17 mouse cellular contexts compared by ENCODE assay signal in genomic region chr4:134865340-134865739, GRCm38 (mm10). TPM values are rescaled to one million over a fixed set of nuclear protein-coding genes. Genes with fewer than 3 reads are reported as not detected.
A peak's percentile ranks its signal among the peaks of the same experiment; 100 is the strongest.
DNase-seq lines count a peak whose midpoint lies in the region; ATAC-seq lines count a peak whose summit lies in the region.
"Had no signal": no experiment of that assay in that cellular context is flagged by ENCODE, and none has a peak within 500 bp of the region (broad histone marks: within the 10 kb centered on the region; RNA-seq: fewer than 3 reads in every experiment).

No protein-coding gene starts in this region.

- H3K36me3 ChIP-seq in midbrain, embryonic 11.5 days (ENCODE audit: control insufficient read depth, insufficient read depth, low read length): no peaks in the 10 kb centered on the region
- H3K36me3 ChIP-seq in midbrain, embryonic 14.5 days (ENCODE audit: control insufficient read depth, insufficient read depth, low read length): no peaks in the 10 kb centered on the region
- peaks cover 73% of the 10 kb centered on the region for H3K36me3 ChIP-seq in erythroblast, embryonic 14.5 days (ENCODE audit: control insufficient read depth)
- H3K36me3 ChIP-seq in liver, embryonic 16.5 days (ENCODE audit: control insufficient read depth, insufficient read depth): peaks cover 7% of the 10 kb centered on the region
- H3K36me3 ChIP-seq: hindbrain, embryonic 13.5 days; midbrain, embryonic 12.5 days had no signal

- no peak for ATAC-seq in midbrain, embryonic 11.5 days (ENCODE audit: low FRiP score)
- no peak for ATAC-seq in midbrain, embryonic 14.5 days (ENCODE audit: low FRiP score, low TSS enrichment)
- ATAC-seq in liver, embryonic 16.5 days (ENCODE audit: low read depth): peak; percentile 74
- ATAC-seq in monocyte, adult 5-6 weeks (replicated peaks; ENCODE audit: insufficient number of reproducible peaks, low FRiP score, low TSS enrichment, poor library complexity, severe bottlenecking): no peak

- DNase-seq in midbrain, embryonic 11.5 days (ENCODE audit: low spot score, missing footprints): peak; percentile 26
- DNase-seq in midbrain, embryonic 14.5 days: no peak
- no peak for DNase-seq in cerebellum, postnatal 10 days
- no peak for DNase-seq in T-cell, adult 2 months (ENCODE audit: low spot score)
- DNase-seq: adrenal gland, adult 8-10 months; cerebellum, adult 11 months; heart, adult 18-20 months; lung, adult 2 months; thymus, postnatal 36 days had no signal

- 80% methylated on average over 6 of the region's 6 CpGs for WGBS in midbrain, embryonic 11.5 days
- 81% methylated on average over 6 of the region's 6 CpGs for WGBS in midbrain, embryonic 14.5 days
- 19% methylated on average over 6 of the region's 6 CpGs for WGBS in liver, embryonic 16.5 days (ENCODE audit: insufficient replicate concordance)

- no peak overlapping the region for H3K9ac ChIP-seq in midbrain, embryonic 11.5 days (ENCODE audit: low read length)
- no peak overlapping the region for H3K9ac ChIP-seq in midbrain, embryonic 14.5 days (replicated peaks; ENCODE audit: low read length)
- H3K9ac ChIP-seq in liver, embryonic 16.5 days (ENCODE audit: low read depth, low read length): peak overlapping the region; percentile 91
- H3K9ac ChIP-seq: hindbrain, embryonic 13.5 days; midbrain, embryonic 12.5 days had no signal

- H3K27ac ChIP-seq in midbrain, embryonic 11.5 days (ENCODE audit: low read depth, low read length): no peak overlapping the region
- H3K27ac ChIP-seq in midbrain, embryonic 14.5 days (replicated peaks; ENCODE audit: low read depth, low read length): no peak overlapping the region
- peak overlapping the region; percentile 96 for H3K27ac ChIP-seq in liver, embryonic 16.5 days (ENCODE audit: low read length)
- H3K27ac ChIP-seq: hindbrain, embryonic 13.5 days; layer of hippocampus, adult 2 months; midbrain, embryonic 12.5 days had no signal

- no peak overlapping the region for H3K4me3 ChIP-seq in midbrain, embryonic 11.5 days (ENCODE audit: low read depth, low read length)
- H3K4me3 ChIP-seq in midbrain, embryonic 14.5 days (replicated peaks; ENCODE audit: low read depth, low read length): no peak overlapping the region
- H3K4me3 ChIP-seq in erythroblast, embryonic 14.5 days (replicated peaks): peak overlapping the region; percentile 79
- H3K4me3 ChIP-seq in liver, embryonic 16.5 days (ENCODE audit: low read depth, low read length): peak overlapping the region; percentile 77
- H3K4me3 ChIP-seq: hindbrain, embryonic 13.5 days; layer of hippocampus, adult 2 months; midbrain, embryonic 12.5 days had no signal

- H3K9me3 ChIP-seq in midbrain, embryonic 11.5 days (ENCODE audit: control insufficient read depth, low read length): no peaks in the 10 kb centered on the region
- no peaks in the 10 kb centered on the region for H3K9me3 ChIP-seq in midbrain, embryonic 14.5 days (ENCODE audit: control insufficient read depth, low read length)
- H3K9me3 ChIP-seq in erythroblast, embryonic 14.5 days (ENCODE audit: control insufficient read depth, low read length): no peaks in the 10 kb centered on the region
- no peaks in the 10 kb centered on the region for H3K9me3 ChIP-seq in liver, embryonic 16.5 days (replicated peaks; ENCODE audit: control insufficient read depth, low read length)
- H3K9me3 ChIP-seq: hindbrain, embryonic 13.5 days; midbrain, embryonic 12.5 days had no signal

- no peaks in the 10 kb centered on the region for H3K4me1 ChIP-seq in midbrain, embryonic 11.5 days (ENCODE audit: control insufficient read depth, insufficient read depth, low read length)
- H3K4me1 ChIP-seq in midbrain, embryonic 14.5 days (ENCODE audit: control insufficient read depth, insufficient read depth, low read length): no peaks in the 10 kb centered on the region
- H3K4me1 ChIP-seq in erythroblast, embryonic 14.5 days (ENCODE audit: control insufficient read depth): peaks cover 74% of the 10 kb centered on the region
- H3K4me1 ChIP-seq in liver, embryonic 16.5 days (ENCODE audit: control insufficient read depth, low read depth, low read length): peaks cover 26% of the 10 kb centered on the region
- H3K4me1 ChIP-seq: midbrain, embryonic 12.5 days had no signal

- no peak overlapping the region for H3K4me2 ChIP-seq in midbrain, embryonic 11.5 days
- H3K4me2 ChIP-seq in midbrain, embryonic 14.5 days (ENCODE audit: low read length): no peak overlapping the region
- H3K4me2 ChIP-seq in liver, embryonic 16.5 days (ENCODE audit: low read depth, low read length): peak overlapping the region; percentile 62
- H3K4me2 ChIP-seq: hindbrain, embryonic 13.5 days; midbrain, embryonic 12.5 days had no signal

- H3K27me3 ChIP-seq in midbrain, embryonic 11.5 days (ENCODE audit: control insufficient read depth, insufficient read depth, low read length): peaks cover 11% of the 10 kb centered on the region
- peaks cover 13% of the 10 kb centered on the region; the same call in 1 of the 2 replicates for H3K27me3 ChIP-seq in midbrain, embryonic 14.5 days (ENCODE audit: control insufficient read depth, insufficient read depth, low read length)
- no peaks in the 10 kb centered on the region; the same call in 1 of the 2 replicates for H3K27me3 ChIP-seq in erythroblast, embryonic 14.5 days (ENCODE audit: control insufficient read depth)
- H3K27me3 ChIP-seq in liver, embryonic 16.5 days (ENCODE audit: control insufficient read depth, insufficient read depth, low read depth, low read length): no peaks in the 10 kb centered on the region

RNA-seq across cellular contexts. Expression of gene Rhd, which starts 1.0 kb away (rescaled TPM):
- 19.2 and 21.3 TPM in 2 replicates for polyA plus RNA-seq in midbrain, embryonic 11.5 days (2014; fragmentation: Nextera tagmentation; extraction: Ambion mirVana)
- polyA plus RNA-seq in midbrain, embryonic 14.5 days (2014; fragmentation: Nextera tagmentation; extraction: Ambion mirVana): 0.54 and 0.61 TPM in 2 replicates
- 54.9 and 73.6 TPM in 2 replicates for polyA plus RNA-seq in erythroblast, embryonic 14.5 days (2012)
- polyA plus RNA-seq in liver, embryonic 16.5 days (2015; fragmentation: Nextera tagmentation; extraction: Ambion mirVana): 522 and 550 TPM in 2 replicates
- total RNA-seq in monocyte, adult 5-6 weeks (2017): not detected in 3 replicates
- total RNA-seq: layer of hippocampus, adult 2 months; left cerebral cortex, postnatal 10 days had no signal
- polyA plus RNA-seq: small intestine, adult 2 months had no signal

RNA-seq across cellular contexts. Expression of gene Maco1, which starts 12.2 kb away (rescaled TPM):
- 45.6 and 51.7 TPM in 2 replicates for polyA plus RNA-seq in midbrain, embryonic 11.5 days (2014; fragmentation: Nextera tagmentation; extraction: Ambion mirVana)
- 100 and 102 TPM in 2 replicates for polyA plus RNA-seq in midbrain, embryonic 14.5 days (2014; fragmentation: Nextera tagmentation; extraction: Ambion mirVana)
- polyA plus RNA-seq in erythroblast, embryonic 14.5 days (2012): 1.4 and 1.5 TPM in 2 replicates
- polyA plus RNA-seq in liver, embryonic 16.5 days (2015; fragmentation: Nextera tagmentation; extraction: Ambion mirVana): 16.0 and 16.8 TPM in 2 replicates
- total RNA-seq in monocyte, adult 5-6 weeks (2017): 36.1 to 41.4 TPM (median 38.3 TPM) in 3 replicates

RNA-seq across cellular contexts. Expression of gene Tmem50a, which starts 49.5 kb away (rescaled TPM):
- 156 TPM in 2 replicates for polyA plus RNA-seq in midbrain, embryonic 11.5 days (2014; fragmentation: Nextera tagmentation; extraction: Ambion mirVana)
- polyA plus RNA-seq in midbrain, embryonic 14.5 days (2014; fragmentation: Nextera tagmentation; extraction: Ambion mirVana): 196 and 210 TPM in 2 replicates
- 1.0 and 1.2 TPM in 2 replicates for polyA plus RNA-seq in erythroblast, embryonic 14.5 days (2012)
- 79.1 and 82.5 TPM in 2 replicates for polyA plus RNA-seq in liver, embryonic 16.5 days (2015; fragmentation: Nextera tagmentation; extraction: Ambion mirVana)
- total RNA-seq in monocyte, adult 5-6 weeks (2017): 424 to 614 TPM (median 508 TPM) in 3 replicates

RNA-seq across cellular contexts. Expression of gene Rsrp1, which starts 58.1 kb away (rescaled TPM):
- 352 and 403 TPM in 2 replicates for polyA plus RNA-seq in midbrain, embryonic 11.5 days (2014; fragmentation: Nextera tagmentation; extraction: Ambion mirVana)
- 526 and 563 TPM in 2 replicates for polyA plus RNA-seq in midbrain, embryonic 14.5 days (2014; fragmentation: Nextera tagmentation; extraction: Ambion mirVana)
- polyA plus RNA-seq in erythroblast, embryonic 14.5 days (2012): 62.6 and 71.3 TPM in 2 replicates
- polyA plus RNA-seq in liver, embryonic 16.5 days (2015; fragmentation: Nextera tagmentation; extraction: Ambion mirVana): 315 and 330 TPM in 2 replicates
- total RNA-seq in monocyte, adult 5-6 weeks (2017): 359 to 640 TPM (median 511 TPM) in 3 replicates

Comparison
In these comparisons a context has a peak if more than half of its experiments do, and no peak if none do; other contexts are left out.
1. RNA of gene Rhd, which starts 1.0 kb away (polyA plus RNA-seq): 522 to 550 TPM in liver, embryonic 16.5 days, 54.9 to 73.6 TPM in erythroblast, embryonic 14.5 days and 19.2 to 21.3 TPM in midbrain, embryonic 11.5 days; 0.54 to 0.61 TPM in midbrain, embryonic 14.5 days; every median in the first group is over 10 times any median in the second.
2. H3K4me3 ChIP-seq: peak in erythroblast, embryonic 14.5 days (single experiment) and liver, embryonic 16.5 days (single experiment); none in midbrain, embryonic 11.5 days (single experiment) and midbrain, embryonic 14.5 days (single experiment).
3. RNA of gene Tmem50a, which starts 49.5 kb away (polyA plus RNA-seq): 196 to 210 TPM in midbrain, embryonic 14.5 days, 156 TPM in midbrain, embryonic 11.5 days and 79.1 to 82.5 TPM in liver, embryonic 16.5 days; 1.0 to 1.2 TPM in erythroblast, embryonic 14.5 days; every median in the first group is over 10 times any median in the second.